Mouse (Mus musculus) midbrain, embryonic 12.5 days (tissue): ENCODE data around the gene Zfp809. TPM values are rescaled to one million over a fixed set of nuclear protein-coding genes. Genes with fewer than 3 reads are reported as not detected.

Experiments used
- ATAC-seq: fragments of 200-750 bp; cut with Nextera tagmentation; 2 replicates; pipeline ENCODE4 v1.8.0; 2017; ENCODE audit warnings: low read depth, moderate TSS enrichment, moderate library complexity; ENCODE audit not compliant: low FRiP score
- H3K27ac ChIP-seq: fragments of 300-500 bp; sonication (generic); replicated peaks from 2 replicates; pipeline ENCODE4 v1.5.1; 2016; ENCODE audit warnings: mild to moderate bottlenecking
- H3K27me3 ChIP-seq: fragments of 300-500 bp; sonication (generic); 2 replicates; pipeline ENCODE4 v1.6.1; 2016; ENCODE audit warnings: mild to moderate bottlenecking
- H3K36me3 ChIP-seq: fragments of 300-500 bp; sonication (generic); 2 replicates; pipeline ENCODE4 v1.6.1; 2016
- H3K4me1 ChIP-seq: fragments of 300-500 bp; sonication (generic); 2 replicates; pipeline ENCODE4 v1.6.1; 2016
- H3K4me2 ChIP-seq: fragments of 300-500 bp; sonication (generic); replicated peaks from 2 replicates; pipeline ENCODE4 v1.6.1; 2016; ENCODE audit warnings: mild to moderate bottlenecking, moderate library complexity
- H3K4me3 ChIP-seq: fragments of 300-500 bp; sonication (generic); 2 replicates; pipeline ENCODE4 v1.5.1; 2016; ENCODE audit warnings: mild to moderate bottlenecking
- H3K9ac ChIP-seq: fragments of 300-500 bp; sonication (generic); replicated peaks from 2 replicates; pipeline ENCODE4 v1.6.1; 2016; ENCODE audit warnings: mild to moderate bottlenecking, moderate library complexity
- H3K9me3 ChIP-seq: fragments of 300-500 bp; sonication (generic); 2 replicates; pipeline ENCODE4 v1.6.1; 2016; ENCODE audit warnings: mild to moderate bottlenecking
- WGBS: fragments of 180-500 bp; shearing (Covaris S2); methylation state at CpG from one replicate; pipeline ENCODE4 v1.1.7; 2016; 5-methylcytosine and 5-hydroxymethylcytosine counted together
- polyA plus RNA-seq: library from polyadenylated mRNA; unstranded; fragments of >200 nt; fragmentation: Nextera tagmentation; extraction: Ambion mirVana; gene quantifications from 2 replicates; pipeline ENCODE4 v1.2.1, GENCODE M21; 2016

Zfp809 gene
- polyA plus RNA-seq, 1 experiment from 2014 or later: 12.2 TPM

GRCm38 (mm10) chr9:22229386-22230026, 4.0 kb downstream of the Zfp809 start:
- H3K27me3 ChIP-seq: no peaks in the 10 kb centered on the region
- H3K36me3 ChIP-seq: no peaks in the 10 kb centered on the region
- no peaks in the 10 kb centered on the region for H3K9me3 ChIP-seq
- peaks cover 4% of the 10 kb centered on the region; the same call in 1 of the 2 replicates for H3K4me1 ChIP-seq
- no peak for ATAC-seq
- H3K4me2 ChIP-seq: no peak overlapping the region
- 93% methylated on average over 7 of the region's 7 CpGs for WGBS
- no peak overlapping the region for H3K4me3 ChIP-seq
- H3K27ac ChIP-seq: no peak overlapping the region
- H3K9ac ChIP-seq: no peak overlapping the region

GRCm38 (mm10) chr9:22230061-22230460, 4.5 kb downstream of the Zfp809 start:
- Histone ChIP-seq H3K4me3 (no peak overlapping the region), H3K9me3 (no peaks in the 10 kb centered on the region), H3K9ac (no peak overlapping the region), H3K4me1 (peaks cover 4% of the 10 kb centered on the region; the same call in 1 of the 2 replicates), H3K4me2 (no peak overlapping the region), H3K36me3 (peaks cover 3% of the 10 kb centered on the region), H3K27ac (no peak overlapping the region), H3K27me3 (no peaks in the 10 kb centered on the region)
- WGBS: 89% methylated on average over 3 of the region's 3 CpGs
- ATAC-seq: no peak

GRCm38 (mm10) chr9:22230556-22230955, 5.0 kb downstream of the Zfp809 start:
- H3K4me1 ChIP-seq: peaks cover 4% of the 10 kb centered on the region; the same call in 1 of the 2 replicates
- H3K4me3 ChIP-seq: no peak overlapping the region
- H3K9ac ChIP-seq: no peak overlapping the region
- H3K36me3 ChIP-seq: peaks cover 7% of the 10 kb centered on the region
- H3K4me2 ChIP-seq: no peak overlapping the region
- no peak for ATAC-seq
- no peak overlapping the region for H3K27ac ChIP-seq
- H3K9me3 ChIP-seq: no peaks in the 10 kb centered on the region
- H3K27me3 ChIP-seq: no peaks in the 10 kb centered on the region

- no peak overlapping the region for H3K4me3 ChIP-seq
- H3K27ac ChIP-seq: no peak overlapping the region
- H3K4me1 ChIP-seq: no peaks in the 10 kb centered on the region
- 0 out of 2 replicates have a peak, but pooled peaks cover 6% of the 10 kb centered on the region for H3K9me3 ChIP-seq
- no peak overlapping the region for H3K4me2 ChIP-seq
- no peak for ATAC-seq
- WGBS: 93% methylated on average over 4 of the region's 4 CpGs
- H3K36me3 ChIP-seq: peaks cover 83% of the 10 kb centered on the region
- no peaks in the 10 kb centered on the region for H3K27me3 ChIP-seq
- H3K9ac ChIP-seq: no peak overlapping the region
Observed at GRCm38 (mm10) chr9:22240001-22240400, 14.5 kb downstream of the Zfp809 start.

- no peak overlapping the region for H3K9ac ChIP-seq
- 93% methylated on average over 2 of the region's 2 CpGs for WGBS
- no peak overlapping the region for H3K4me2 ChIP-seq
- H3K36me3 ChIP-seq: peaks cover 85% of the 10 kb centered on the region
- peaks cover 19% of the 10 kb centered on the region for H3K9me3 ChIP-seq
- H3K27ac ChIP-seq: no peak overlapping the region
- ATAC-seq: no peak
- H3K4me3 ChIP-seq: no peak overlapping the region
- no peaks in the 10 kb centered on the region for H3K4me1 ChIP-seq
- H3K27me3 ChIP-seq: no peaks in the 10 kb centered on the region
Observed at GRCm38 (mm10) chr9:22244242-22244641, 18.7 kb downstream of the Zfp809 start.

- 94% methylated on average over 4 of the region's 4 CpGs for WGBS
- no peak overlapping the region for H3K4me3 ChIP-seq
- no peak overlapping the region for H3K9ac ChIP-seq
- H3K4me1 ChIP-seq: peaks cover 4% of the 10 kb centered on the region; the same call in 1 of the 2 replicates
- no peak overlapping the region for H3K27ac ChIP-seq
- H3K36me3 ChIP-seq: peaks cover 40% of the 10 kb centered on the region
- H3K9me3 ChIP-seq: peaks cover 22% of the 10 kb centered on the region
- no peaks in the 10 kb centered on the region for H3K27me3 ChIP-seq
- no peak overlapping the region for H3K4me2 ChIP-seq
- ATAC-seq: no peak
Observed at GRCm38 (mm10) chr9:22256579-22256978, 31.1 kb downstream of the Zfp809 start.

- 84% methylated on average over 8 of the region's 8 CpGs for WGBS
- Histone ChIP-seq H3K27me3 (no peaks in the 10 kb centered on the region), H3K4me3 (peak overlapping the region; percentile 69), H3K4me1 (peaks cover 4% of the 10 kb centered on the region; the same call in 1 of the 2 replicates), H3K9me3 (peaks cover 17% of the 10 kb centered on the region), H3K27ac (no peak overlapping the region), H3K4me2 (peak overlapping the region; percentile 77), H3K9ac (peak overlapping the region; percentile 81; the same call in 1 of the 2 replicates), H3K36me3 (peaks cover 21% of the 10 kb centered on the region)
- no peak for ATAC-seq
Observed at GRCm38 (mm10) chr9:22258784-22259183, 33.3 kb downstream of the Zfp809 start.

GRCm38 (mm10) chr9:22259184-22260091, 33.9 kb downstream of the Zfp809 start, which contains the start of gene Zfp599:
Zfp599 (minus strand) TSS chr9:22259895.
- H3K27ac ChIP-seq: no peak within 1 kb of the TSS
- no peaks in the 10 kb centered on the region for H3K27me3 ChIP-seq
- ATAC-seq: peak; percentile 89
- H3K4me2 ChIP-seq: peak within 1 kb of the TSS; percentile 77
- H3K4me1 ChIP-seq: peaks cover 4% of the 10 kb centered on the region; the same call in 1 of the 2 replicates
- H3K36me3 ChIP-seq: peaks cover 16% of the 10 kb centered on the region
- H3K4me3 ChIP-seq: peak within 1 kb of the TSS; percentile 69
- 1% methylated on average over 35 of the region's 35 CpGs for WGBS
- peaks cover 12% of the 10 kb centered on the region for H3K9me3 ChIP-seq
- H3K9ac ChIP-seq: peak within 1 kb of the TSS; percentile 81

- WGBS: 28% methylated on average over 3 of the region's 3 CpGs
- no peaks in the 10 kb centered on the region for H3K27me3 ChIP-seq
- H3K4me2 ChIP-seq: peak overlapping the region; percentile 77
- H3K36me3 ChIP-seq: peaks cover 16% of the 10 kb centered on the region
- no peak for ATAC-seq
- H3K9me3 ChIP-seq: peaks cover 11% of the 10 kb centered on the region
- no peak overlapping the region for H3K27ac ChIP-seq
- no peak overlapping the region for H3K9ac ChIP-seq
- peak overlapping the region; percentile 69 for H3K4me3 ChIP-seq
- peaks cover 4% of the 10 kb centered on the region; the same call in 1 of the 2 replicates for H3K4me1 ChIP-seq
Observed at GRCm38 (mm10) chr9:22260092-22260422, 34.5 kb downstream of the Zfp809 start.

GRCm38 (mm10) chr9:22261594-22261993, 36.1 kb downstream of the Zfp809 start:
- Histone ChIP-seq H3K4me3 (no peak overlapping the region), H3K4me1 (peaks cover 4% of the 10 kb centered on the region; the same call in 1 of the 2 replicates), H3K4me2 (no peak overlapping the region), H3K27me3 (no peaks in the 10 kb centered on the region), H3K27ac (no peak overlapping the region), H3K36me3 (peaks cover under 1% of the 10 kb centered on the region; the same call in 1 of the 2 replicates), H3K9ac (no peak overlapping the region), H3K9me3 (no peaks in the 10 kb centered on the region)
- WGBS: 93% methylated on average over 1 of the region's 1 CpGs
- no peak for ATAC-seq

GRCm38 (mm10) chr9:22262611-22263010, 37.1 kb downstream of the Zfp809 start:
- Histone ChIP-seq H3K9me3 (peaks cover 3% of the 10 kb centered on the region; the same call in 1 of the 2 replicates), H3K27me3 (no peaks in the 10 kb centered on the region), H3K4me1 (peaks cover 4% of the 10 kb centered on the region; the same call in 1 of the 2 replicates), H3K9ac (no peak overlapping the region), H3K36me3 (no peaks in the 10 kb centered on the region), H3K4me3 (no peak overlapping the region), H3K27ac (no peak overlapping the region), H3K4me2 (no peak overlapping the region)
- WGBS: 88% methylated on average over 10 of the region's 10 CpGs
- ATAC-seq: no peak

- H3K27me3 ChIP-seq: no peaks in the 10 kb centered on the region
- H3K36me3 ChIP-seq: peaks cover 12% of the 10 kb centered on the region
- H3K9me3 ChIP-seq: peaks cover 13% of the 10 kb centered on the region; the same call in 1 of the 2 replicates
- no peak overlapping the region for H3K27ac ChIP-seq
- H3K4me1 ChIP-seq: no peaks in the 10 kb centered on the region
- 92% methylated on average over 1 of the region's 1 CpGs for WGBS
- no peak overlapping the region for H3K4me3 ChIP-seq
- H3K4me2 ChIP-seq: no peak overlapping the region
- ATAC-seq: no peak
- H3K9ac ChIP-seq: no peak overlapping the region
Observed at GRCm38 (mm10) chr9:22268886-22269285, 43.4 kb downstream of the Zfp809 start.
